Mouse (Mus musculus): Measurements from ENCODE around the gene Catsper2. TPM values are rescaled to one million over a fixed set of nuclear protein-coding genes. Genes with fewer than 3 reads are reported as not detected.

Gene Catsper2
- polyA plus RNA-seq, 1 experiment from 2014 or later: 0.61 TPM

DNA sequence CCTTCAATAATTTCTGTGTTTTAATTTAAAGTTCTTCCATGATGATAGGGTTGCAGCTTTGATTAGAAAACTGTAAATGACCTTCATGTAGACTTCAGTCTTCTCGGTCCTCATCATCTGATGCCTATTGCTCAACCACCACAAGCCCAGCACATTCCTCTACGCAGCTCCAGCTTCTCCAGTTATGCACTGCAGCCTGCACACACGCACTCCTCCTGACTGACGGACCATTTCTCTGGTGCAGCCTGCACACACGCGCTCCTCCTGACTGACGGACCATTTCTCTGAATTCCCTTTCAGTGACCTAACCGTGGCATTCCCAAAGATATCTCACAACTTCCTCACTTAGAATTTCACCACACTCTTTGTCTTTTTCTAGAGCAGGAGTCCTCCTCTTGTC is 60.4 kb downstream of the Catsper2 start:
- WGBS (ENCODE audit: insufficient replicate concordance): 58% methylated on average over 8 of the region's 8 CpGs
- Histone ChIP-seq H3K9me3 (replicated peaks) (no peaks in the 10 kb centered on the region), H3K4me2 (no peak overlapping the region), H3K36me3 (replicated peaks) (0 out of 2 replicates have a peak, but pooled peaks cover 5% of the 10 kb centered on the region), H3K27ac (replicated peaks) (no peak overlapping the region), H3K27me3 (peaks cover 37% of the 10 kb centered on the region), H3K9ac (no peak overlapping the region), H3K4me3 (replicated peaks) (no peak overlapping the region), H3K4me1 (replicated peaks) (peaks cover 14% of the 10 kb centered on the region)
- ATAC-seq (ENCODE audit: insufficient read depth): no peak

Small RNA genes within 50 kb of the gene (microRNA-seq; reads per million reads assigned to microRNA genes)
- not detected for gene Gm22953

Other genes starting within 250 kb of the Catsper2 start
- gene Tubgcp4, start 243.1 kb downstream of the Catsper2 start, polyA plus RNA-seq (2015; fragmentation: Nextera tagmentation; extraction: Ambion mirVana): 17.8 and 21.8 TPM in 2 replicates
- gene Zscan29, start 242.7 kb downstream of the Catsper2 start, polyA plus RNA-seq (2015; fragmentation: Nextera tagmentation; extraction: Ambion mirVana): 3.8 and 4.3 TPM in 2 replicates
- 20.5 and 20.9 TPM in 2 replicates for gene Trp53bp1, start 142.4 kb downstream of the Catsper2 start, polyA plus RNA-seq (2015; fragmentation: Nextera tagmentation; extraction: Ambion mirVana)
- gene Map1a, start 124.2 kb downstream of the Catsper2 start, polyA plus RNA-seq (2015; fragmentation: Nextera tagmentation; extraction: Ambion mirVana): 0.09 and 0.13 TPM in 2 replicates
- 5.9 and 6.2 TPM in 2 replicates for gene Ppip5k1, start 58.4 kb downstream of the Catsper2 start, polyA plus RNA-seq (2015; fragmentation: Nextera tagmentation; extraction: Ambion mirVana)
- gene Ckmt1, start 56.1 kb downstream of the Catsper2 start, polyA plus RNA-seq (2015; fragmentation: Nextera tagmentation; extraction: Ambion mirVana): 0.46 and 0.68 TPM in 2 replicates
- gene Strc, start 26.6 kb downstream of the Catsper2 start, polyA plus RNA-seq (2015; fragmentation: Nextera tagmentation; extraction: Ambion mirVana): not detected in 2 replicates
- 271 and 287 TPM in 2 replicates for gene Pdia3, start within 50 bp of the Catsper2 start, polyA plus RNA-seq (2015; fragmentation: Nextera tagmentation; extraction: Ambion mirVana)
- 2.9 and 3.0 TPM in 2 replicates for gene Ell3, start 30.5 kb upstream of the Catsper2 start, polyA plus RNA-seq (2015; fragmentation: Nextera tagmentation; extraction: Ambion mirVana)
- gene Serf2, start 35.4 kb upstream of the Catsper2 start, polyA plus RNA-seq (2015; fragmentation: Nextera tagmentation; extraction: Ambion mirVana): 167 and 207 TPM in 2 replicates
- gene Hypk, start 39.5 kb upstream of the Catsper2 start, polyA plus RNA-seq (2015; fragmentation: Nextera tagmentation; extraction: Ambion mirVana): 76.0 and 87.0 TPM in 2 replicates
- not detected in 2 replicates for gene Serinc4, start 43.0 kb upstream of the Catsper2 start, polyA plus RNA-seq (2015; fragmentation: Nextera tagmentation; extraction: Ambion mirVana)
- 20.4 and 20.6 TPM in 2 replicates for gene Mfap1b, start 60.3 kb upstream of the Catsper2 start, polyA plus RNA-seq (2015; fragmentation: Nextera tagmentation; extraction: Ambion mirVana)
- 11.4 TPM in 2 replicates for gene Mfap1a, start 92.9 kb upstream of the Catsper2 start, polyA plus RNA-seq (2015; fragmentation: Nextera tagmentation; extraction: Ambion mirVana)
- gene Wdr76, start 92.9 kb upstream of the Catsper2 start, polyA plus RNA-seq (2015; fragmentation: Nextera tagmentation; extraction: Ambion mirVana): 6.6 and 8.0 TPM in 2 replicates

Data from liver, embryonic 15.5 days (tissue).